Mouse (Mus musculus): ENCODE data around the gene Zbtb16.
A peak's percentile ranks its signal among the peaks of the same experiment; 100 is the strongest.

GRCm38 (mm10) chr9:48860526-48860845 is 24.5 kb upstream of the Zbtb16 start:
- TF ChIP-seq CTCF (IDR thresholded peaks at IDR 0.05; ENCODE audit: low read depth) (peak; percentile 95), EP300 (IDR thresholded peaks at IDR 0.05; ENCODE audit: low read depth) (no peak)
